In genomic region chrX:70667092-70667491, GRCm38 (mm10) we compare ENCODE assay signal across 19 mouse cellular contexts.
DNase-seq lines count a peak whose midpoint lies in the region; TF ChIP-seq lines count a peak whose summit lies in the region.
"Had no signal": no experiment of that assay in that cellular context is flagged by ENCODE, and none has a peak within 500 bp of the region (broad histone marks: within the 10 kb centered on the region; RNA-seq: fewer than 3 reads in every experiment).

No protein-coding gene starts in this region.

- no peak overlapping the region for H3K4me3 ChIP-seq in liver, adult 2 months (ENCODE audit: insufficient read depth, low read depth, low read length)

- TF ChIP-seq POLR2A in liver, adult 2 months (IDR thresholded peaks at IDR 0.05; ENCODE audit: extremely low read depth, insufficient read depth, low read length): no peak

- peak; percentile 3 for DNase-seq in liver, adult 2 months (ENCODE audit: extremely low read depth, low read depth, low spot score)
- no peak for DNase-seq in liver
- DNase-seq in right cerebral cortex, adult 18-20 months: peak; percentile 0
- DNase-seq in right cerebral cortex, postnatal 25 days: no peak
- peak; percentile 64 for DNase-seq in fat pad, adult 2 months (ENCODE audit: extremely low read depth, low read depth, low spot score)
- DNase-seq in gonadal fat pad, adult 2 months (ENCODE audit: low read depth): peak; percentile 57
- no peak for DNase-seq in left cerebral cortex, postnatal 25 days (ENCODE audit: low spot score in 2 of 2)
- no peak for DNase-seq in kidney, postnatal 10 days
- DNase-seq: adrenal gland, adult 2 months; adrenal gland, adult 8-10 months; adrenal gland, postnatal 10 days; adrenal gland, postnatal 14 days; adrenal gland, postnatal 25 days; adrenal gland, postnatal 36 days; B cell, adult 2 months; cerebellum, adult 11 months; cerebellum, adult 11-12 months had no signal

- intact Hi-C loops in left cerebral cortex, postnatal 25 days (cut with DNase I): no loop called here

- no peaks in the 10 kb centered on the region for H3K79me2 ChIP-seq in liver, adult 2 months (ENCODE audit: control insufficient read depth, insufficient read depth, low read length)

- H3K27me3 ChIP-seq in liver, adult 2 months (ENCODE audit: control insufficient read depth, insufficient read depth, low read length): no peaks in the 10 kb centered on the region
- H3K27me3 ChIP-seq: CH12.LX had no signal

- no peaks in the 10 kb centered on the region for H3K4me1 ChIP-seq in liver, adult 2 months (ENCODE audit: control insufficient read depth, insufficient read depth, low read length)

- H3K27ac ChIP-seq in liver, adult 2 months (replicated peaks; ENCODE audit: insufficient read depth, low read depth, low read length): no peak overlapping the region

- WGBS in liver, adult 2 months: 64% methylated on average over 3 of the region's 3 CpGs

- H3K9ac ChIP-seq in liver, adult 2 months (ENCODE audit: low read depth, low read length): no peak overlapping the region

- no peaks in the 10 kb centered on the region for H3K36me3 ChIP-seq in liver, adult 2 months (ENCODE audit: control insufficient read depth, insufficient read depth, low read length)
- H3K36me3 ChIP-seq: G1E had no signal

- TF ChIP-seq CTCF in liver, adult 2 months (IDR thresholded peaks at IDR 0.05; ENCODE audit: low read depth, low read length): no peak

Comparison
In these comparisons a context has a peak if more than half of its experiments do, and no peak if none do; other contexts are left out.
1. DNase-seq: peak in liver, adult 2 months (single experiment), right cerebral cortex, adult 18-20 months (single experiment), fat pad, adult 2 months (single experiment) and gonadal fat pad, adult 2 months (single experiment); none in liver (single experiment), right cerebral cortex, postnatal 25 days (single experiment), left cerebral cortex, postnatal 25 days (0 of 2) and kidney, postnatal 10 days (single experiment).